Mouse (Mus musculus) midbrain, postnatal 0 days (tissue): ENCODE results near the gene Syndig1. TPM values are rescaled to one million over a fixed set of nuclear protein-coding genes. Genes with fewer than 3 reads are reported as not detected.

Experiments
- ATAC-seq: fragments of 200-750 bp; cut with Nextera tagmentation; 2 replicates; pipeline ENCODE4 v1.8.0; 2017; ENCODE audit warnings: moderate number of reproducible peaks, mild to moderate bottlenecking, moderate TSS enrichment, moderate library complexity; ENCODE audit not compliant: low FRiP score
- DNase-seq: peaks from one replicate; pipeline ENCODE4 v3.0.0-alpha.2; 2015; ENCODE audit warnings: low spot score
- H3K27ac ChIP-seq: fragments of 300-500 bp; sonication (generic); 2 replicates; pipeline ENCODE4 v1.5.1; 2014; ENCODE audit warnings: low read depth, mild to moderate bottlenecking, low read length, mixed read lengths
- H3K27me3 ChIP-seq: fragments of 300-500 bp; sonication (generic); 2 replicates; pipeline ENCODE4 v1.6.1; 2014; ENCODE audit warnings: low read length, control low read depth, mixed read lengths; ENCODE audit not compliant: insufficient read depth
- H3K36me3 ChIP-seq: fragments of 300-500 bp; sonication (generic); 2 replicates; pipeline ENCODE4 v1.6.1; 2014; ENCODE audit warnings: low read length, control low read depth, mixed read lengths; ENCODE audit not compliant: insufficient read depth
- H3K4me1 ChIP-seq: fragments of 300-500 bp; sonication (generic); 2 replicates; pipeline ENCODE4 v1.6.1; 2014; ENCODE audit warnings: mild to moderate bottlenecking, control low read depth, antibody characterized with exemption, low read length, mixed read lengths; ENCODE audit not compliant: insufficient read depth
- H3K4me2 ChIP-seq: fragments of 300-500 bp; sonication (generic); 2 replicates; pipeline ENCODE4 v1.6.1; 2014; ENCODE audit warnings: low read depth, mild to moderate bottlenecking, low read length, mixed read lengths; ENCODE audit not compliant: poor library complexity, severe bottlenecking
- H3K4me3 ChIP-seq: fragments of 300-500 bp; sonication (generic); 2 replicates; pipeline ENCODE4 v1.5.1; 2014; ENCODE audit warnings: low read depth, mild to moderate bottlenecking, low read length, moderate library complexity
- H3K9ac ChIP-seq: fragments of 300-500 bp; sonication (generic); replicated peaks from 2 replicates; pipeline ENCODE4 v1.6.1; 2014; ENCODE audit warnings: mild to moderate bottlenecking, low read length, moderate library complexity, mixed read lengths; ENCODE audit not compliant: poor library complexity, severe bottlenecking
- H3K9me3 ChIP-seq: fragments of 300-500 bp; sonication (generic); 2 replicates; pipeline ENCODE4 v1.6.1; 2016; ENCODE audit warnings: low read length, control low read depth
- CTCF ChIP-seq: IDR thresholded peaks from 2 replicates; pipeline ENCODE4 v1.5.1; 2016; ENCODE audit warnings: antibody characterized with exemption, mild to moderate bottlenecking
- WGBS: fragments of 180-500 bp; shearing (Covaris S2); extraction: QIAGEN DNeasy Blood & Tissue Kit; methylation state at CpG from one replicate; pipeline ENCODE4 v1.1.7; 2014; 5-methylcytosine and 5-hydroxymethylcytosine counted together
- polyA plus RNA-seq: library from polyadenylated mRNA; unstranded; fragments of >200 nt; fragmentation: Nextera tagmentation; extraction: Ambion mirVana; gene quantifications from 2 replicates; pipeline ENCODE4 v1.2.1, GENCODE M21; 2015
- total RNA-seq: library from RNA; depleted of rRNA; stranded (reverse); fragments of >200 nt; gene quantifications from 2 replicates; pipeline ENCODE4 v1.2.3, GENCODE M21; 2014

Syndig1 gene
- total and polyA plus RNA-seq, 2 experiments from 2014 or later, result 28.6 to 35.7 TPM

DNA sequence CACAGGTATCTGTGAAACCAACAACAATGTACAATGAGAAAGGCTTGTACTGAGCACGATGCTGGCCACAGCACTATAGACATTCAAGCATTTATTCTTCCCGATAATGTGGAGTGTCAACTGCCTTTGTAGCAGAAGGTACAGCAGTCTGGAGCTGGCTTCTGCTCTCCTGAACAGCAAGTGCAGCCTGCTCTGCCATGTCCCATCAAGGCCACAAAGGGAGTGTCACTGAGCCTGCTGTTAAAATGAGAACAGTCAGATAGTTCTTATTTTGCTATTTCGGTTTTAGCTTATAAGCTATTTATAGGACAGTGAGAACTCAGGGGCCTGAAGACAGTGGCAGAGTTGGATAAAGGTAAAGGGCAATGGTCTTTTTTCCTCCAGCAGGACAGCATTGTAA is 9.3 kb upstream of the Syndig1 start:
- Histone ChIP-seq H3K27me3 (no peaks in the 10 kb centered on the region), H3K9me3 (no peaks in the 10 kb centered on the region), H3K27ac (no peak overlapping the region), H3K4me1 (no peaks in the 10 kb centered on the region), H3K9ac (no peak overlapping the region), H3K36me3 (no peaks in the 10 kb centered on the region), H3K4me3 (no peak overlapping the region), H3K4me2 (no peak overlapping the region)
- DNase-seq (no peak), ATAC-seq (no peak)
- TF ChIP-seq CTCF, result no peak
- 84% methylated on average over 3 of the region's 3 CpGs for WGBS

- no peak overlapping the region for H3K4me3 ChIP-seq
- H3K9ac ChIP-seq, result no peak overlapping the region
- H3K36me3 ChIP-seq, result no peaks in the 10 kb centered on the region
- TF ChIP-seq CTCF, result peak; percentile 25; the same call in 1 of the 2 replicates
- H3K27me3 ChIP-seq, result no peaks in the 10 kb centered on the region
- ATAC-seq, result no peak
- no peak overlapping the region for H3K4me2 ChIP-seq
- no peak overlapping the region for H3K27ac ChIP-seq
- WGBS, result 41% methylated on average over 2 of the region's 2 CpGs
- H3K4me1 ChIP-seq, result no peaks in the 10 kb centered on the region
- H3K9me3 ChIP-seq, result no peaks in the 10 kb centered on the region
- DNase-seq, result no peak
Observed at GRCm38 (mm10) chr2:149820201-149820600, 8.8 kb upstream of the Syndig1 start.

DNA sequence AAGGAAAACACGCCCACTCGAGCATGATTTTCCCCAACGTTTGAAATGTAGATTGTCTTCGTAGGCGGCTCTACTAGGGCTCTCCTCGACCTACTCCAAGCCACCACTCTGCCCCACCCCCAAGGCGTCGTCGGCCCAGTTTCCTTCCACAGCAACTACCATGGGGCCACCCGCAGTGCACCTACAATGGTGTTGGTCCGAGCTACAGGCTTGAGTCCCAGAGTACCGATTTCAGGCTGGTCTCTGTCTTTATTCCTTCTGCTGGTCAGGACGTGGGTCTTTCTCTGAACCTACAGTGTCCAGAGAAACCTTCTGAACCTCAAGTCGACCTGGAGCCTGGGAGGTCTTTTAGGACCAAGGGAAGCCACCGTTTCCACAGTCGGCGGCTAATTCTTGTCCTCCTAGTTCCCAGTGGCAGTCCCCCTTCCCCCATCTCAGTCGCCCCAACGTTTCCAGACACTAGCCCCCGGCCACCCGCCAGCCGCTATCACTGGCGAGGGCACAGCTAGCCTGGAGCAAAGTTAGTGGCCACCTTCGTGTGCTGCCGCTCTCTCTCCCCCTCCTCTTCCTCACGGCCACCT is 1.0 kb downstream of the Syndig1 start:
- DNase-seq, result peak; percentile 18
- ATAC-seq, result peak; percentile 31
- 0 out of 2 replicates have a peak overlapping the region, but pooled peaks have one; percentile 14 for H3K27ac ChIP-seq
- 2% methylated on average over 26 of the region's 26 CpGs for WGBS
- H3K27me3 ChIP-seq, result no peaks in the 10 kb centered on the region
- H3K36me3 ChIP-seq, result no peaks in the 10 kb centered on the region
- no peaks in the 10 kb centered on the region for H3K4me1 ChIP-seq
- no peak for TF ChIP-seq CTCF
- no peaks in the 10 kb centered on the region for H3K9me3 ChIP-seq
- peak overlapping the region; percentile 75 for H3K4me3 ChIP-seq
- peak overlapping the region; percentile 96 for H3K4me2 ChIP-seq
- peak overlapping the region; percentile 66 for H3K9ac ChIP-seq

DNA sequence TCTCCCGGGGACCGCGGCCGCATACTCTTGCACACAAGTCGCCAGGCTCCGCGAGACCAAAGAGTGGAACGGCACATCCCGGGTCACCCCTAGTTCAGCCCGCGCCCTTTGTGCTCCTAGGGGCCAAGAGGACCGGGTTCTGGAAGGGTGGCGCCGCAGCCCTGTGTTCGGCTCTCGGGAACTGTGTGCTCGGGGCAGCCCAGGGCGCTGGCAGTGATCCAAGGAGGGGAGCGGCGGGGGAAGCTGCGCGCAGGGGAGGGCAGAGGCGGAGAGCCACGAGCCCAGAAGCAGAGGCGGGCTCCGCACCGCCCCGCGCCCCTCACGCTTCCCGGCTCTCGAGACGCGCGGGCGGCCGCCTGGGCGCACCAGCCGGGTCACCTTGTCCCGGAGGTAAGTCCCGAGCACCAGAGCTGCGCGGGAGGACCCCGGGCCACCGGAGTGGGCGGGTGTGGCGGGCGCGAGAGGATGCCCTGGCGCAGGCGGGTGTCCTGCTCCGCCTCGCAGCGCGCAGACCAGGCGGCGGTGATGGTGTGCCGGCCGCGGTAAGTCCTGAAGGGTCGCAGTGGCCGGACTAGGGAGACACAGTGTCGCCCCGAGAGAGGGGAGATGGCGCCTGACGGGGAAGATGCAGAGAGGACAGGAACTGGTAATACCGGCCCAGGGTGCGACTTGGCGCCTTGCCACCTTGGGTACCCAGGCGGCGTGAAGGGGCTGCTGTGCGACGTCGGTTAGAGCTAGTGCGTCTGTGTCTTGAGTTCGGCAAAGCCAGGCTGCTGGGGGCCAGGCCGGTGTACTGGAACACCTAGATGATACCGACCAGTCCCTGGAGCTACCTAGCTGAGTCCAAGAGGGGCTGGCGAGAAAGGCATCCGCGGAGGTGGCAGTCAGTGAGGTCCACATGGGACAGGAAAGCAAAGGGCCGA is 1.8 kb downstream of the Syndig1 start, which contains the start of gene C530025M09Rik:
TSS of gene C530025M09Rik (minus strand) at position 678 of the 923 bp plus-strand sequence.
- Histone ChIP-seq H3K9ac (peak within 1 kb of the TSS; percentile 66), H3K27me3 (no peaks in the 10 kb centered on the region), H3K36me3 (no peaks in the 10 kb centered on the region), H3K4me3 (peak within 1 kb of the TSS; percentile 75), H3K27ac (peak within 1 kb of the TSS; percentile 14; the same call in 1 of the 2 replicates), H3K4me1 (no peaks in the 10 kb centered on the region), H3K9me3 (no peaks in the 10 kb centered on the region), H3K4me2 (peak within 1 kb of the TSS; percentile 96)
- peak; percentile 79 for ATAC-seq
- WGBS, result 0% methylated on average over 64 of the region's 82 CpGs
- peak; percentile 46 for DNase-seq
- TF ChIP-seq CTCF, result no peak

DNA sequence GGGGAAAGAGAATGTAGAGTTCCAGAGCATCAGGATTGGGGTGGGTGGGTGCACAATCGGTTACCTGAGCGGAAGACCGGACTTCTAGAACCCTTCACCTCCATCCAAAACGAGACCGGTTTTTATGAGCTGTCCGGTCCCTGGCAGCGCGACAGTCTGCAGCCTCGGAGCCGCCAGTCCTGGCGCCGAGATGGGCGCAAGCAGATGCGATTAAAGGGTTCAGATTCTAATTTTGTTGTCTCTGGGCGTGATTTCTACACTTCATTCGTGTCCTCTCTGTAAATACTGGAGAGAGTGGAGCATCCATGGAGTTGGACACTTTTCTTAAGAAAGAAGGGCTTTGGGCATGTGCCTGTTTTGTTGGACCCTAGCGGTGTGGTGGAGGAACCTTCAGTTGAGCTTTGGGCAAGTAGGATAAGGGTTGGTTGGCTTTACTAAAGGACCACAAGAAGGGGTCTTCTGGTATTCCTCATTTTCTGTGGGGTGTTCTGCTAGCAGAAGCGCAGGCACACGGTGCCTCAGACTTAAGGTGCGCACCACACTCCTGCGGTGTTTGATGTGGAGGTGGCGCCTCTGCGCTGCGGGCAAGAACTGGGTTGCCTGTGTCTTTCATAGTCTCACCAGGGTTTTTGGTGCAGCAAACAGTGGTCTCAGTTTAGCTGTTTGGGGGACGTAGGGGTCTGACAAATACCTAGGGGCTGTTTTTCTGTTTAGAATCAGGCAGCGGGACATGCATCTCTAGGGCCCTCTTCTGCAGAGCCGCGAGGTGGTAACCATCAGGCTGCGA is 2.6 kb downstream of the Syndig1 start:
- peak; percentile 13 for DNase-seq
- WGBS, result under 1% methylated on average over 29 of the region's 29 CpGs
- ATAC-seq, result peak; percentile 38
- no peaks in the 10 kb centered on the region for H3K27me3 ChIP-seq
- no peaks in the 10 kb centered on the region for H3K9me3 ChIP-seq
- H3K4me2 ChIP-seq, result peak overlapping the region; percentile 96
- no peaks in the 10 kb centered on the region for H3K4me1 ChIP-seq
- TF ChIP-seq CTCF, result peak; percentile 40
- H3K9ac ChIP-seq, result peak overlapping the region; percentile 66
- H3K27ac ChIP-seq, result no peak overlapping the region
- H3K4me3 ChIP-seq, result peak overlapping the region; percentile 75
- no peaks in the 10 kb centered on the region for H3K36me3 ChIP-seq
